Mouse (Mus musculus) cerebellum, postnatal 36 days (tissue): ENCODE measurements around the gene Susd3.

Source experiments
- DNase-seq, 2 experiments: peaks; one replicate each; pipeline ENCODE4 v3.0.0; 2021 to 2022; ENCODE audit warnings: mixed read lengths in 2 of 2

Susd3 gene

GRCm38 (mm10) chr13:49248467-49248862 lies at the start of gene Susd3:
Gene Susd3 (minus strand): TSS chr13:49248706.
- DNase-seq, result no peak

GRCm38 (mm10) chr13:49296270-49296669 lies 47.8 kb upstream of the Susd3 start:
- no peak for DNase-seq

GRCm38 (mm10) chr13:49294108-49294507 lies 45.6 kb upstream of the Susd3 start:
- DNase-seq, result no peak

GRCm38 (mm10) chr13:49291949-49292348 lies 43.4 kb upstream of the Susd3 start:
- DNase-seq, result no peak

GRCm38 (mm10) chr13:49291398-49291797 lies 42.9 kb upstream of the Susd3 start:
- DNase-seq, result peak in 1 of 2 experiments; percentile 4

GRCm38 (mm10) chr13:49287224-49287623 lies 38.7 kb upstream of the Susd3 start:
- DNase-seq, result no peak

GRCm38 (mm10) chr13:49286750-49287149 lies 38.2 kb upstream of the Susd3 start:
- DNase-seq, result no peak

- DNase-seq, result no peak
Measured at GRCm38 (mm10) chr13:49283686-49284085, 35.2 kb upstream of the Susd3 start.

- no peak for DNase-seq
Measured at GRCm38 (mm10) chr13:49282168-49282567, 33.7 kb upstream of the Susd3 start.

- no peak for DNase-seq
Measured at GRCm38 (mm10) chr13:49271831-49272765, 23.6 kb upstream of the Susd3 start.

- DNase-seq, result no peak
Measured at GRCm38 (mm10) chr13:49270500-49270899, 22.0 kb upstream of the Susd3 start.

GRCm38 (mm10) chr13:49267645-49268044 lies 19.1 kb upstream of the Susd3 start:
- no peak for DNase-seq

- no peak for DNase-seq
Measured at GRCm38 (mm10) chr13:49260036-49260722, 11.7 kb upstream of the Susd3 start.

GRCm38 (mm10) chr13:49257819-49258313 lies 9.4 kb upstream of the Susd3 start:
- no peak for DNase-seq

- DNase-seq, result no peak
Measured at GRCm38 (mm10) chr13:49252746-49253145, 4.2 kb upstream of the Susd3 start.

GRCm38 (mm10) chr13:49252113-49252512 lies 3.6 kb upstream of the Susd3 start:
- no peak for DNase-seq

- no peak for DNase-seq
Measured at GRCm38 (mm10) chr13:49250716-49251517, 2.4 kb upstream of the Susd3 start.

- DNase-seq, result no peak
Measured at GRCm38 (mm10) chr13:49249634-49250033, 1.1 kb upstream of the Susd3 start.

- DNase-seq, result no peak
Measured at GRCm38 (mm10) chr13:49248923-49249322, 417 bp upstream of the Susd3 start.

- DNase-seq, result no peak
Measured at GRCm38 (mm10) chr13:49247740-49248466, 603 bp downstream of the Susd3 start.

GRCm38 (mm10) chr13:49247232-49247739 lies 1.2 kb downstream of the Susd3 start:
- no peak for DNase-seq

GRCm38 (mm10) chr13:49246626-49247025 lies 1.9 kb downstream of the Susd3 start:
- no peak for DNase-seq
